Mouse (Mus musculus): Measurements from ENCODE around the gene Atp6v0a1. TPM values are rescaled to one million over a fixed set of nuclear protein-coding genes. Genes with fewer than 3 reads are reported as not detected.

Atp6v0a1 gene
- total and polyA plus RNA-seq, 2 experiments: 21.5 to 37.7 TPM

DNA sequence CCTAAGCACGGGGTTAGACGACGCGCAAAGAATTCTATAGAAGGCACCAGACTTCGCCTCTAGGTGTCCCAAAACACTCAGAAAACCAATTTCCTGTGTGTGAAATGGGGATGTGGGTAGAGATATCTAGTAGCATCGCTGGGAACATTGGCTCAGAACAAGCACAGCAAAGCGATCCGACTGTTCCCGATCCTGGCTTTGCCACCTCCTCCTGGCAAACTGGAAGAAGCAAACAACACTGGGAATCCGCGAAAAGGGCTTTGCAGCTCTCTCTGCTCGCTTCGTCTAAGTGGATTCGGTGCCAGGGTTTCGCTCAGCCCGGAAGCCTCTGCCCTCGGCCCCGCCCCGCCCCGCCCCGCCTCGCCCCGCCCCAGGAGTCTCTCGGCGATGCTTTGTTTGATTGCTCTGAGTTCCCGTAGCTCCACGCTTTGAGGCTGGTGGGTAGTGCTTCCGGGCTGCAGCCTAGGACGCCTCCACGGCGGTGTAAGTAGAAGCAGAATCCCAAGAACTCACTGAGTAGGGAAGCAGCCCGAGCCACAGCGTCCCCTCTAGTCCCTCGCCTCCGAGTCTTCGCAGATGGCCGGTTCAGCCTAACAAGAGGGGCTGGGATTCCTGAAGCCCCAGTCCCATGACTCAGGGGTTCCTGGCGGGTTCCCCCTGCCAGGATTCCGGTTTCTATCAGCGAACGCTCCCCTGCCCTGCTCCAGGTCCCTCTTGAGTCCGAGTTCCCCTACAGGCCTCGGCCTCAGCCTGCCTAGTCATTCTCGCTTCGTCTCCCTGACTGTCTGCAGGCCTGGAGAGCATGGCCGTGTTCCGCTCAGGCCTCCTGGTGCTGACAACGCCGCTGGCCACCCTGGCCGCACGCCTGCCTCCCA, 73.2 kb downstream of the Atp6v0a1 start, which contains the start of gene Coasy:
Gene Coasy, plus strand, starts transcription at position 358 of the 875 bp plus-strand sequence.
- Histone ChIP-seq H3K4me1 (ENCODE audit: control insufficient read depth, insufficient read depth, low read length) (peaks cover 19% of the 10 kb centered on the region), H3K9ac (ENCODE audit: low read depth, low read length) (peak within 1 kb of the TSS; percentile 94), H3K4me3 (ENCODE audit: insufficient read depth, low read depth, low read length) (peak within 1 kb of the TSS; percentile 85), H3K36me3 (ENCODE audit: control insufficient read depth, insufficient read depth, low read length) (no peaks in the 10 kb centered on the region), H3K79me2 (ENCODE audit: control insufficient read depth, insufficient read depth, low read length) (peaks cover 6% of the 10 kb centered on the region; the same call in 1 of the 2 replicates), H3K27me3 (ENCODE audit: control insufficient read depth, insufficient read depth, low read length) (no peaks in the 10 kb centered on the region), H3K27ac (replicated peaks; ENCODE audit: insufficient read depth, low read depth, low read length) (peak within 1 kb of the TSS; percentile 90)
- peak; percentile 8; the same call in 1 of the 2 replicates for TF ChIP-seq CTCF (IDR thresholded peaks at IDR 0.05; ENCODE audit: low read depth, low read length)
- peak; percentile 81 for TF ChIP-seq POLR2A (IDR thresholded peaks at IDR 0.05; ENCODE audit: extremely low read depth, insufficient read depth, low read length)
- under 1% methylated on average over 51 of the region's 51 CpGs for WGBS
- peak; percentile 85 for DNase-seq (ENCODE audit: extremely low read depth, low read depth, low spot score)

- H3K27ac ChIP-seq (replicated peaks; ENCODE audit: insufficient read depth, low read depth, low read length): peak overlapping the region; percentile 90
- peaks cover 24% of the 10 kb centered on the region for H3K4me1 ChIP-seq (ENCODE audit: control insufficient read depth, insufficient read depth, low read length)
- peak overlapping the region; percentile 85 for H3K4me3 ChIP-seq (ENCODE audit: insufficient read depth, low read depth, low read length)
- peaks cover 6% of the 10 kb centered on the region; the same call in 1 of the 2 replicates for H3K79me2 ChIP-seq (ENCODE audit: control insufficient read depth, insufficient read depth, low read length)
- peak overlapping the region; percentile 94 for H3K9ac ChIP-seq (ENCODE audit: low read depth, low read length)
- 6% methylated on average over 19 of the region's 19 CpGs for WGBS
- peak; percentile 76 for DNase-seq (ENCODE audit: extremely low read depth, low read depth, low spot score)
- no peak for TF ChIP-seq CTCF (IDR thresholded peaks at IDR 0.05; ENCODE audit: low read depth, low read length)
- no peak for TF ChIP-seq POLR2A (IDR thresholded peaks at IDR 0.05; ENCODE audit: extremely low read depth, insufficient read depth, low read length)
- no peaks in the 10 kb centered on the region for H3K27me3 ChIP-seq (ENCODE audit: control insufficient read depth, insufficient read depth, low read length)
- H3K36me3 ChIP-seq (ENCODE audit: control insufficient read depth, insufficient read depth, low read length): no peaks in the 10 kb centered on the region
Observed at GRCm38 (mm10) chr11:101083083-101083697, 73.9 kb downstream of the Atp6v0a1 start.

GRCm38 (mm10) chr11:101084246-101084645, 75.0 kb downstream of the Atp6v0a1 start:
- TF ChIP-seq CTCF (IDR thresholded peaks at IDR 0.05; ENCODE audit: low read depth, low read length) (no peak), POLR2A (IDR thresholded peaks at IDR 0.05; ENCODE audit: extremely low read depth, insufficient read depth, low read length) (no peak)
- Histone ChIP-seq H3K27me3 (ENCODE audit: control insufficient read depth, insufficient read depth, low read length) (no peaks in the 10 kb centered on the region), H3K27ac (replicated peaks; ENCODE audit: insufficient read depth, low read depth, low read length) (0 out of 2 replicates have a peak overlapping the region, but pooled peaks have one; percentile 2), H3K36me3 (ENCODE audit: control insufficient read depth, insufficient read depth, low read length) (peaks cover 3% of the 10 kb centered on the region; the same call in 1 of the 2 replicates), H3K4me3 (ENCODE audit: insufficient read depth, low read depth, low read length) (no peak overlapping the region), H3K9ac (ENCODE audit: low read depth, low read length) (no peak overlapping the region), H3K79me2 (ENCODE audit: control insufficient read depth, insufficient read depth, low read length) (peaks cover 6% of the 10 kb centered on the region; the same call in 1 of the 2 replicates), H3K4me1 (ENCODE audit: control insufficient read depth, insufficient read depth, low read length) (peaks cover 24% of the 10 kb centered on the region)
- WGBS: 90% methylated on average over 14 of the region's 14 CpGs
- no peak for DNase-seq (ENCODE audit: extremely low read depth, low read depth, low spot score)

DNA sequence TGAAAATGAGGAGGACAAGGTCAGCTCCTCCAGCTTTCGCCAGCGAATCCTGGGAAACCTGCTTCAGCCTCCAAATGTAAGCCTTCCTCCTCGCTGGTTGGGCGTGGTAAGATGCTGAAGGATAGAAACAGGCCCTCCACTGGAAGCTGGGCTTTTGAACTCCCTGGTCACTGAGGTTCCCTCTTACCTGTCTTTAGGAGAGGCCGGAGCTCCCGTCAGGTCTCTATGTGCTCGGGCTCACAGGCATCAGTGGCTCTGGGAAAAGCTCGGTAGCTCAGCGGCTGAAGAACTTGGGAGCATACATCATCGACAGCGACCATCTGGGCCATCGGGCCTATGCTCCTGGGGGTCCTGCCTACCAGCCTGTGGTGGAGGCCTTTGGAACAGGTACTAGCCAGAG, 75.6 kb downstream of the Atp6v0a1 start:
- Histone ChIP-seq H3K27ac (replicated peaks; ENCODE audit: insufficient read depth, low read depth, low read length) (no peak overlapping the region), H3K4me3 (ENCODE audit: insufficient read depth, low read depth, low read length) (no peak overlapping the region), H3K79me2 (ENCODE audit: control insufficient read depth, insufficient read depth, low read length) (peaks cover 6% of the 10 kb centered on the region; the same call in 1 of the 2 replicates), H3K9ac (ENCODE audit: low read depth, low read length) (no peak overlapping the region), H3K27me3 (ENCODE audit: control insufficient read depth, insufficient read depth, low read length) (no peaks in the 10 kb centered on the region), H3K4me1 (ENCODE audit: control insufficient read depth, insufficient read depth, low read length) (peaks cover 24% of the 10 kb centered on the region), H3K36me3 (ENCODE audit: control insufficient read depth, insufficient read depth, low read length) (peaks cover 7% of the 10 kb centered on the region; the same call in 1 of the 2 replicates)
- DNase-seq (ENCODE audit: extremely low read depth, low read depth, low spot score): no peak
- no peak for TF ChIP-seq CTCF (IDR thresholded peaks at IDR 0.05; ENCODE audit: low read depth, low read length)
- TF ChIP-seq POLR2A (IDR thresholded peaks at IDR 0.05; ENCODE audit: extremely low read depth, insufficient read depth, low read length): no peak
- WGBS: 95% methylated on average over 12 of the region's 12 CpGs

GRCm38 (mm10) chr11:101085617-101086322, 76.5 kb downstream of the Atp6v0a1 start:
- H3K27me3 ChIP-seq (ENCODE audit: control insufficient read depth, insufficient read depth, low read length): no peaks in the 10 kb centered on the region
- H3K4me3 ChIP-seq (ENCODE audit: insufficient read depth, low read depth, low read length): no peak overlapping the region
- 91% methylated on average over 18 of the region's 18 CpGs for WGBS
- peaks cover 23% of the 10 kb centered on the region for H3K4me1 ChIP-seq (ENCODE audit: control insufficient read depth, insufficient read depth, low read length)
- TF ChIP-seq CTCF (IDR thresholded peaks at IDR 0.05; ENCODE audit: low read depth, low read length) (no peak), POLR2A (IDR thresholded peaks at IDR 0.05; ENCODE audit: extremely low read depth, insufficient read depth, low read length) (no peak)
- H3K27ac ChIP-seq (replicated peaks; ENCODE audit: insufficient read depth, low read depth, low read length): no peak overlapping the region
- peak; percentile 73 for DNase-seq (ENCODE audit: extremely low read depth, low read depth, low spot score)
- peaks cover 6% of the 10 kb centered on the region; the same call in 1 of the 2 replicates for H3K79me2 ChIP-seq (ENCODE audit: control insufficient read depth, insufficient read depth, low read length)
- H3K9ac ChIP-seq (ENCODE audit: low read depth, low read length): no peak overlapping the region
- peaks cover 16% of the 10 kb centered on the region for H3K36me3 ChIP-seq (ENCODE audit: control insufficient read depth, insufficient read depth, low read length)

Measured in liver, adult 2 months (tissue).